Mouse (Mus musculus) adrenal gland, postnatal 25 days (tissue): ENCODE results near the gene Cmtm2a. TPM values are rescaled to one million over a fixed set of nuclear protein-coding genes. Genes with fewer than 3 reads are reported as not detected.
"Not testable (repeated sequence)": the region's sequence is repeated elsewhere in the genome, so short reads cannot be mapped to it uniquely, and the experiment has no call there.

Source experiments
- DNase-seq: peaks from one replicate; pipeline ENCODE4 v3.0.0; 2021; ENCODE audit warnings: mixed read lengths
- long read RNA-seq: library from polyadenylated mRNA; stranded (forward); transcript quantifications from one replicate; pipeline ENCODE4 v2.0.0, GENCODE M21; 2021
- total RNA-seq: library from RNA; stranded (reverse); gene quantifications from 2 replicates; pipeline ENCODE4 v1.2.3, GENCODE M21; 2021

The Cmtm2a gene
- 0.97 and 3.6 TPM in 2 replicates for total RNA-seq
- long read RNA-seq, partial matches to known transcripts, result 0 of 2 reads
- long read RNA-seq, other reads (novel, unspliced or antisense), result 2 of 2 reads

- DNase-seq, result not testable (repeated sequence)
Observed at GRCm38 (mm10) chr8:104293081-104293480, at the start of gene Cmtm2a. TSS of gene Cmtm2a (minus strand) at chr8:104293181.

- no peak for DNase-seq
Observed at GRCm38 (mm10) chr8:104342426-104342825, 49.4 kb upstream of the Cmtm2a start.

GRCm38 (mm10) chr8:104341678-104342077, 48.7 kb upstream of the Cmtm2a start:
- DNase-seq, result no peak

- DNase-seq, result peak; percentile 81
Observed at GRCm38 (mm10) chr8:104341106-104341561, 48.2 kb upstream of the Cmtm2a start.

GRCm38 (mm10) chr8:104340233-104341105, 47.5 kb upstream of the Cmtm2a start:
- peak; percentile 83 for DNase-seq

- DNase-seq, result no peak
Observed at GRCm38 (mm10) chr8:104339983-104340232, 46.9 kb upstream of the Cmtm2a start.

GRCm38 (mm10) chr8:104339229-104339982, 46.4 kb upstream of the Cmtm2a start, which contains the start of gene Cmtm3:
TSS of gene Cmtm3 (plus strand) at chr8:104339410.
- no peak for DNase-seq

- DNase-seq, result no peak
Observed at GRCm38 (mm10) chr8:104337890-104338289, 44.9 kb upstream of the Cmtm2a start.

- DNase-seq, result no peak
Observed at GRCm38 (mm10) chr8:104336806-104337205, 43.8 kb upstream of the Cmtm2a start.

- no peak for DNase-seq
Observed at GRCm38 (mm10) chr8:104334196-104334595, 41.2 kb upstream of the Cmtm2a start.

GRCm38 (mm10) chr8:104333786-104334185, 40.8 kb upstream of the Cmtm2a start:
- no peak for DNase-seq

GRCm38 (mm10) chr8:104332665-104333631, 40.0 kb upstream of the Cmtm2a start:
- DNase-seq, result no peak

GRCm38 (mm10) chr8:104321930-104322329, 28.9 kb upstream of the Cmtm2a start, which contains the start of gene Cmtm2b:
TSS of gene Cmtm2b (plus strand) at chr8:104322230.
- DNase-seq, result not testable (repeated sequence)

GRCm38 (mm10) chr8:104321267-104321666, 28.3 kb upstream of the Cmtm2a start, which contains the start of gene Gm11020:
TSS of gene Gm11020 (plus strand) at chr8:104321567.
- DNase-seq, result not testable (repeated sequence)

- DNase-seq, result no peak
Observed at GRCm38 (mm10) chr8:104313311-104313710, 20.3 kb upstream of the Cmtm2a start.

GRCm38 (mm10) chr8:104312023-104312422, 19.0 kb upstream of the Cmtm2a start:
- DNase-seq, result not testable (repeated sequence)

- DNase-seq, result peak; percentile 56
Observed at GRCm38 (mm10) chr8:104309441-104310155, 16.6 kb upstream of the Cmtm2a start, which contains the start of the genes Gm45711 and Cmtm1. TSS of gene Gm45711 (minus strand) at chr8:104310081. TSS of gene Cmtm1 (minus strand) at chr8:104310145.

GRCm38 (mm10) chr8:104308341-104308740, 15.4 kb upstream of the Cmtm2a start:
- not testable (repeated sequence) for DNase-seq

GRCm38 (mm10) chr8:104304962-104305361, 12.0 kb upstream of the Cmtm2a start:
- no peak for DNase-seq

GRCm38 (mm10) chr8:104302536-104302935, 9.6 kb upstream of the Cmtm2a start:
- not testable (repeated sequence) for DNase-seq

GRCm38 (mm10) chr8:104301577-104301976, 8.6 kb upstream of the Cmtm2a start:
- DNase-seq, result not testable (repeated sequence)
